12 mouse cellular contexts compared by ENCODE assay signal in the genomic region with DNA sequence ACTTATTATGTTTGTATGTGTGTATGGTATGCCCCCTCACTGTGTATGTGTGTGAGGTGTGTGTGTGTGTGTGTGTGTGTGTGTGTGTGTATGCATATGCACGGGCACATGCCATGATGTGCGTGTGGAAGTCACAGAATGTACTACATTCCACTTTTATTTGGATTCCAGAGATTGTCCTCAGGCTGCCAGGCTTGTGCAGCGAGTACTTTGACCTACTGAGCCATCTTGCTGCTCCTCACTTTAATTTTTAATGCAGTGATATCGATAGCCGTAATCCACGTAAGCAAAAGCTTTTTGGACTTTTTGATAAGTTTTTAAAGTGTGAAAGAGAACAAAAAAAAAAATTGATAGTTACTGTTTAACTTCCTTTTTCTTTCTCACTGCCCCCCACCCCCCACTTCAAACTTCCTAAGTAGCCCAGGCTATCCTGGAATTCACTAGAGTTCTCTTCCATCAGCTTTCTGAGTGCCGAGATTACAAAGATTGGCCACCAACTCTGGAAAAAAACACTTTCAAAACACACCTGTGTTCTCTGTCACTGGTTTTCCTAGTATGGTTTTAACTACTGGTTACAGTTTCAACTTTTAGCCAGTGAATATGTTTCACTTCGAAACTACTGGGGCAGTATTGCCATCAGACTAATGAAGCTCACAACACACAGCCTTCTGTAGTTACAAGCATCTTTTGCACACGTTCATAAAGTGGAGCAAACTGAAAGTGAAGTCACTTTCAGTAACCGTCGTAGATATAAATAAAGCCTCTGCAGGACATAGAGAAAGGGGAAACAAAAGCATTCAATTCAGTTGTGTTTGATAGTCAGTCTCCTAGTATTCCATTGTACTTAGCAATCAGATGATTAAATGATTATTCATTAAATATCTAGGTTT. TPM values are rescaled to one million over a fixed set of nuclear protein-coding genes. Genes with fewer than 3 reads are reported as not detected.
DNase-seq lines count a peak whose midpoint lies in the region; ATAC-seq lines count a peak whose summit lies in the region.
"Had no signal": no experiment of that assay in that cellular context is flagged by ENCODE, and none has a peak within 500 bp of the region (broad histone marks: within the 10 kb centered on the region; RNA-seq: fewer than 3 reads in every experiment).

No protein-coding gene starts in this region.

- no peaks in the 10 kb centered on the region for H3K4me1 ChIP-seq in kidney, embryonic 14.5 days (ENCODE audit: control insufficient read depth, insufficient read depth, low read length)

- H3K4me3 ChIP-seq in kidney, embryonic 14.5 days (ENCODE audit: low read length): no peak overlapping the region
- H3K4me3 ChIP-seq: left cerebral cortex, adult 2 months had no signal

- WGBS in kidney, embryonic 14.5 days: 86% methylated on average over 11 of the region's 11 CpGs

- H3K4me2 ChIP-seq in kidney, embryonic 14.5 days (replicated peaks; ENCODE audit: low read depth, low read length): no peak overlapping the region

- DNase-seq in kidney, adult 9 months: peak; percentile 77
- DNase-seq in kidney, postnatal 36 days: peak; percentile 39 to 49
- DNase-seq in natural killer cell, adult 2 months (ENCODE audit: low spot score in 2 of 2): peak; percentile 26 to 44
- DNase-seq in urinary bladder, postnatal 25 days (ENCODE audit: low spot score): no peak
- DNase-seq in lung, postnatal 25 days (ENCODE audit: low spot score): no peak
- DNase-seq: gastrocnemius, postnatal 10 days had no signal

- H3K27me3 ChIP-seq in kidney, embryonic 14.5 days (ENCODE audit: control insufficient read depth, insufficient read depth, low read length): no peaks in the 10 kb centered on the region

- no peaks in the 10 kb centered on the region for H3K36me3 ChIP-seq in kidney, embryonic 14.5 days (ENCODE audit: control insufficient read depth, insufficient read depth, low read length)

- H3K27ac ChIP-seq in kidney, embryonic 14.5 days (ENCODE audit: low read depth, low read length): no peak overlapping the region
- H3K27ac ChIP-seq: left cerebral cortex, adult 2 months had no signal

- H3K9ac ChIP-seq in kidney, embryonic 14.5 days (ENCODE audit: low read depth, low read length): no peak overlapping the region

- no peaks in the 10 kb centered on the region for H3K9me3 ChIP-seq in kidney, embryonic 14.5 days (ENCODE audit: control insufficient read depth, low read length)

- no peak for ATAC-seq in kidney, embryonic 14.5 days (ENCODE audit: low FRiP score, low TSS enrichment)
- ATAC-seq in activated CD4-positive, CD25-positive, alpha-beta regulatory T cell, adult 4 months: peak; percentile 64
- ATAC-seq in megakaryocyte-erythroid progenitor cell, adult 5-6 weeks (replicated peaks; ENCODE audit: low FRiP score, low TSS enrichment, poor library complexity, severe bottlenecking): no peak
- ATAC-seq: intestine, embryonic 16.5 days; lung, postnatal 0 days had no signal

RNA-seq across cellular contexts. Expression of gene Exoc6, which starts 3.4 kb away (rescaled TPM):
- 14.2 and 26.8 TPM in 2 replicates for polyA plus RNA-seq in kidney, embryonic 14.5 days (2014; fragmentation: Nextera tagmentation; extraction: Ambion mirVana)
- polyA plus RNA-seq in activated CD4-positive, CD25-positive, alpha-beta regulatory T cell, adult 4 months (2017; shearing (Covaris generic)): 10 to 100 TPM; 34.9 to 37.6 TPM
- 46.9 and 49.2 TPM in 2 replicates for total RNA-seq in megakaryocyte-erythroid progenitor cell, adult 5-6 weeks (2014; fragmentation: Nextera tagmentation)
- total RNA-seq in megakaryocyte-erythroid progenitor cell, adult 5-6 weeks (2017): 104 and 109 TPM in 2 replicates

Comparison
In these comparisons a context has a peak if more than half of its experiments do, and no peak if none do; other contexts are left out.
1. DNase-seq: peak in kidney, adult 9 months (single experiment), kidney, postnatal 36 days (2 of 2) and natural killer cell, adult 2 months (2 of 2); none in urinary bladder, postnatal 25 days (single experiment) and lung, postnatal 25 days (single experiment).